Mouse (Mus musculus): Measurements from ENCODE around the gene Tas2r119.

GRCm38 (mm10) chr15:32223028-32223427 is 45.9 kb downstream of the Tas2r119 start:
- TF ChIP-seq CTCF (IDR thresholded peaks at IDR 0.05; ENCODE audit: low read depth): no peak
- TF ChIP-seq EP300 (IDR thresholded peaks at IDR 0.05; ENCODE audit: low read depth): no peak

All from liver, postnatal 0 days (tissue).